Mouse (Mus musculus) cerebellum, adult 2 months (tissue): ENCODE data around the gene Fbrsl1. TPM values are rescaled to one million over a fixed set of nuclear protein-coding genes. Genes with fewer than 3 reads are reported as not detected.

ENCODE experiments used
- DNase-seq, 2 experiments: peaks; one replicate each; pipeline ENCODE4 v3.0.0; 2021
- H3K27ac ChIP-seq: fragments of 200-500 bp; 2 replicates; pipeline ENCODE4 v1.5.1; 2012; ENCODE audit warnings: low read length, control low read depth, inconsistent platforms; ENCODE audit not compliant: insufficient read depth
- H3K27me3 ChIP-seq: fragments of 200-500 bp; 2 replicates; pipeline ENCODE4 v1.6.1; 2012; ENCODE audit warnings: inconsistent platforms, mild to moderate bottlenecking, low read length, moderate library complexity; ENCODE audit not compliant: control insufficient read depth, insufficient read depth
- H3K4me1 ChIP-seq: fragments of 200-500 bp; 2 replicates; pipeline ENCODE4 v1.6.1; 2011; ENCODE audit warnings: low read length; ENCODE audit not compliant: control insufficient read depth, insufficient read depth
- H3K4me3 ChIP-seq: fragments of 200-500 bp; replicated peaks from 2 replicates; pipeline ENCODE3; 2011; ENCODE audit warnings: mild to moderate bottlenecking, low read depth, low read length, control low read depth; ENCODE audit not compliant: insufficient read depth
- CTCF ChIP-seq: fragments of 200-500 bp; IDR thresholded peaks from 2 replicates; pipeline ENCODE4 v1.5.1; 2011; ENCODE audit warnings: low read depth, mild to moderate bottlenecking, control low read depth, low read length, moderate library complexity, borderline replicate concordance; ENCODE audit not compliant: insufficient read depth
- POLR2A ChIP-seq: fragments of 200-500 bp; IDR thresholded peaks from 2 replicates; pipeline ENCODE4 v1.6.1; 2011; ENCODE audit warnings: low read length, control low read depth, borderline replicate concordance; ENCODE audit not compliant: insufficient read depth
- WGBS: fragments of 180-500 bp; shearing (Covaris S2); methylation state at CpG from one replicate; pipeline ENCODE4 v1.1.7; 2018; 5-methylcytosine and 5-hydroxymethylcytosine counted together
- polyA plus RNA-seq: library from polyadenylated mRNA; depleted of rRNA; stranded (reverse); fragments of >200 nt; gene quantifications from 2 replicates; pipeline ENCODE4 v1.2.3, GENCODE M21; 2012; rRNA removed

Fbrsl1 gene
- 65.4 and 72.7 TPM in 2 replicates for polyA plus RNA-seq

DNA sequence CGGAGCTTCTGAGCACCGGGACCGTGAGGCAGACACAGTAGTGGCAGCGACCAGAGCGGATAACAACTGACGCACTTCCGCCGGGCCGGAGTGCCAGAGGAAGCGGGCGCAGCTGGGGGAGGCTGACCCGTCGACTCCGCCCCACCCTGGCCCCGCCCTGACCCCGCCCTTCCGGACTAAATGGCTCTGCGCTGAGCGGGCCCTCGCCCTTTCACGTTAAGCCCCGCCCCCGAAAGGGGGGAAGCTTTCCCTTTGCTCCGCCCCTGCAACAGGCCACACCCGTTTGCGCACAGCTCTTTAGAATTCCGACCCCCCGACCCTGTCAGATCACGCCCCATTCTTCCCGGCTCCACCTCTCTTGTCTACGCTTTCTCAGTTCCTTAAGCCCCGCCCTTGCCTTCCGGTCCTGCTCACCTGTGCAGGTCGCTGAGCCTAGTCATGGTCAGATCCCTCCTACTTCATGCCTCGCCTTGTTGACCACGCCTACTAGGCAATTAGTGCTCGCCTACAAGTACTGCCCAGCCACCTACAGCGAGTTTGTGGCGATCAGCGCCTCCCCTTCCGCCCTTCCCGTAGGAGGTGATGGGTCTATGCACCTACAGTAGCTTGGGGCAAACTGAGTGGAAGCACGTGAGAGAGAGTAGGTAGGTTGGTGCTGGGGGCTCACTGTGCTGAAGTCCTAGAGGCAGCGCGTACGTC, at the start of gene Fbrsl1:
Gene Fbrsl1 (minus strand): TSS at position 68 of the 699 bp plus-strand sequence.
- peak; percentile 93 for DNase-seq
- TF ChIP-seq POLR2A: peak; percentile 72
- TF ChIP-seq CTCF: no peak
- 1% methylated on average over 45 of the region's 46 CpGs for WGBS
- H3K27ac ChIP-seq: peak within 1 kb of the TSS; percentile 56
- H3K4me3 ChIP-seq: peak within 1 kb of the TSS; percentile 68
- H3K4me1 ChIP-seq: peaks cover 8% of the 10 kb centered on the region
- H3K27me3 ChIP-seq: no peaks in the 10 kb centered on the region

DNA sequence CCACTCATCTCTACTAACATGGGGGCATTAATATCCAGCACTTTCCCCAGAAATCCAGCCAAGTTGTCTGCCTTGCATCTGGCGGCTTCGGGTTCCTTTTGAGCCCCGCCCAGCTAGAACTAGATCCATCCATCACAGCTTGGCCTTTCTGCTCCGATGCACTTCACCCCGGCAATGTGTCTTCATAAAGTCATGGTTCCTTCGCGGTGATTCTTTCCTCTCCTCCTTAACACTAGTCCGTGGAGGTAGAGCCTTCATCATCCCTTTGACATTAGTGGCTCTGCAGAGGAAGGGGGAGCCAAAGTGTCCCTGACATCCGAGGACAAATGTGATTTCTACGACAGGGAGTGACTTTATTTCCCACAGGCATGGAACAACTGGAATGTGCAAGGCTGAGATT, 49.8 kb upstream of the Fbrsl1 start:
- Histone ChIP-seq H3K27ac (no peak overlapping the region), H3K27me3 (no peaks in the 10 kb centered on the region), H3K4me1 (peaks cover 8% of the 10 kb centered on the region), H3K4me3 (no peak overlapping the region)
- 49% methylated on average over 10 of the region's 10 CpGs for WGBS
- DNase-seq: no peak
- TF ChIP-seq CTCF: no peak
- TF ChIP-seq POLR2A: no peak

DNA sequence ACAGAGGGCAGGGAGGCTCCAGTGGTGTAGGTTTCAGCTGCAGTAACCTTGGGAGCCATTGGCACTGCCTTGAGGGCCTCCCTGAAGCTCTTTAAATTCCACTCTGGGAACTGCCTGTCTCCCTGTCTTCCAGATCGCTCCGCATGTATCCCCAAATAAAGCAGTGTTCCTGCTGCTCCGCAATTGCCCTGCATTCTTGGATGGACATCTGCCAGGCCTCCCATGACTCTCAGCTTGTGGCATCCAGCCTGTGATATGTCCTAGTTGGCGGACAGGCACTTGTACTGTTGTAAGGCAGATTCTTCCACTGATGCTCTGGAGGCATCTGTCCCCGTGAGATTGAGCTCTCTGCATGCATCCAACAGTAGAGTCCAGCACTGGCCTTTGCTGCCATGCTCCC, 49.3 kb upstream of the Fbrsl1 start:
- 16% methylated on average over 5 of the region's 5 CpGs for WGBS
- peak; percentile 44 to 45 for DNase-seq
- no peak overlapping the region for H3K27ac ChIP-seq
- no peaks in the 10 kb centered on the region for H3K27me3 ChIP-seq
- peaks cover 8% of the 10 kb centered on the region for H3K4me1 ChIP-seq
- no peak for TF ChIP-seq POLR2A
- TF ChIP-seq CTCF: no peak
- no peak overlapping the region for H3K4me3 ChIP-seq

DNA sequence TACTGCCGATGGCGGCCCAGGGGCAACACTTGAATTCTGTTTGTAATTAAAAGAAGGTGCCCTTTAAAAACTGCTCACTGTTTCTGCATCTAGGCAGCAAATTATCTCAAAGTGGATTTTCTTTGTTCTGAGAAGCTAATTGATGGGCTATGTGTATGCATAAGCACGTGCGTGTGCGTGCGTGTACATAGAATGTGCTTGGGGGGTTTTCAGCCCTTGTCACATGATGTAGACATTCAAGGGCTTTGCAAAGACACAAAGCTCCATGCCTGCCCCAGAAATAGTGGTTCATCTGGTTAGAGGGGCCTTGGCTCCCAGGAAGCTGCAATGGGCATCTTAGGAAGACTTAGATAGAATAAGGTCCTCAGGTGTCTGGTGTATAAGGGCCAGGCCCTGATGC, 46.7 kb upstream of the Fbrsl1 start:
- no peaks in the 10 kb centered on the region for H3K27me3 ChIP-seq
- 96% methylated on average over 6 of the region's 6 CpGs for WGBS
- H3K4me3 ChIP-seq: no peak overlapping the region
- TF ChIP-seq CTCF (no peak), POLR2A (no peak)
- no peak overlapping the region for H3K27ac ChIP-seq
- no peak for DNase-seq
- peaks cover 8% of the 10 kb centered on the region for H3K4me1 ChIP-seq

DNA sequence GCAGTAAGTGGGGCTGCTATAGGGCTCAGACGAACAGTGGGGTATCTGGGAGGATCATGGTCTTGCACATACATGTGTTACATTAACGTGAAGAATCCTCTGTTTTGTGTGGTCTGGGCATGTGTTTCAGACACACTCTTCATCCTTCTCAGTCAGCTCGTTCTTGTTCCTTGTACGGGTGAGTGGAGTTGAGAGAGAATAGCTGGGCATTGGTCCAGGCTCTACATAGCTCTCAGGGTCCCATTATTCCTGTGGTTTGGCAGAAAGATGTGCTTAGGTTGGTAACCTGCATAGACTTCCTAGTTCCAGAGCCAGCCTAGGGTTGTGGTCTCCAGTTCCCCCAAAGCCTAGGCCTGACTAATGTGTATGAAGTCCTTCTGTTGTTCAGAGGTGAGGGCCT, 46.1 kb upstream of the Fbrsl1 start:
- Histone ChIP-seq H3K4me3 (no peak overlapping the region), H3K27ac (no peak overlapping the region), H3K27me3 (no peaks in the 10 kb centered on the region), H3K4me1 (peaks cover 8% of the 10 kb centered on the region)
- TF ChIP-seq POLR2A: no peak
- TF ChIP-seq CTCF: no peak
- 69% methylated on average over 4 of the region's 4 CpGs for WGBS
- DNase-seq: no peak

DNA sequence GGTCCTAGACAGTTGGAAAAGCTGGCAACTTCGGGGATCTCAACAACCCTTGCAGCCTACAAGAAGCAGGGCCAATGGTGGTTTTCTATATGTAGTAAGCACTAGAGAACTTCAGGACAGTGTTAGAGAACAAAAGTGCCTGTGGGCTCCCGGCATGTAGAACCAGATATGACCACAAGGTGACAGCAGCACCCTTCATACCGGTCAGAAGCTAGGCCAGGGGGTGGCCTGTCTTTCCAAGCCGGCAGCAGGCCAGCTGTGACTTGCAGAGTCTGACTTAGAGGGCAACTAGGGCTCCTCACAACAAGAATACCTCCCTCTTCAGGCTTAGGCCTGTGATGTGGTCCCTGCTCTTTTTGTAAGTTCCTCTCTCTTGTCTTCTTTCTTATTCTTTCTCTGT, 45.5 kb upstream of the Fbrsl1 start:
- 5% methylated on average over 4 of the region's 4 CpGs for WGBS
- Histone ChIP-seq H3K4me3 (no peak overlapping the region), H3K4me1 (peaks cover 8% of the 10 kb centered on the region), H3K27me3 (no peaks in the 10 kb centered on the region), H3K27ac (no peak overlapping the region)
- TF ChIP-seq POLR2A (no peak), CTCF (peak; percentile 98)
- peak; percentile 51 to 70 for DNase-seq

DNA sequence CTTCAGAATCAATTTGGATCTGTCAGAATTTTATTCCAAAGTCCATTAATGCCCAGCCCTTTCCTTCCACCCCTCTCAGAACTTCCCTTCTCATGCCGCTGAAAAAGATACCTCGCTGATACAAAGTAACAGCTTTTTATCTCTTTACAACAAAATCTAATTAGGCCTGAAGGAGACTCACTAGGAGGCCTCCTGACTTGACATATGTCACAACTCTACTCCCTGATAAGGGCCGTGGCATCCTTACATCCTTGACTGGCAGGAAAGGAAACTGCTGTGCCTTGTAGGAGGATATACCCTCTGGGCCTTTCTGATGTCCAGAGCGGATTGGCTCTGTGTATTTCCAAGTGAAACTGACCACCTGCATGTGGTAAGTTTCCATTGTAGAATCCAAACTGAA, 41.3 kb upstream of the Fbrsl1 start:
- TF ChIP-seq POLR2A (no peak), CTCF (no peak)
- 57% methylated on average over 4 of the region's 4 CpGs for WGBS
- no peak overlapping the region for H3K4me3 ChIP-seq

DNA sequence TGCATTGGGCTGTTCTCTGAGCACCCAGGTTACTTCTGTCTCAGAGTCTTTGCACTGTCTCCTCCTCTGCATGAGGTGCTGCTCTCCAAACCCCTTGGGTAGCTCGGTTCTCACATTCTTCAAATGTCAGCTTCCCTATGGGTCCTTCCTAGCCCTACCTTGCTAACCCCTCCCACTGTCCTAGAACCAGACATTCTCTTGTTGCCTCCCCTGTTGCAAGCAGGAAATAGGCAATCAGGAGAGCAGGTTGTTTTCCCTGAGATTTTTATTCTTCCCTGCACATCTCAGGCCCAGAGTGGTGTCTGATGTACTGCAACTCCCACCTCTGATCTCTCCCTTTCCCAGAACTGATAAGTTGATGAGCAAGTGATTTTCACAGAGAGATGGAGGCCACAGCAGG, 39.6 kb upstream of the Fbrsl1 start:
- Histone ChIP-seq H3K27ac (no peak overlapping the region), H3K4me3 (no peak overlapping the region), H3K4me1 (no peaks in the 10 kb centered on the region), H3K27me3 (no peaks in the 10 kb centered on the region)
- no peak for DNase-seq
- 77% methylated on average over 1 of the region's 1 CpGs for WGBS
- no peak for TF ChIP-seq POLR2A
- TF ChIP-seq CTCF: no peak

More for the DNA sequence above, 41.3 kb upstream of the Fbrsl1 start:
- Histone ChIP-seq H3K27me3 (no peaks in the 10 kb centered on the region), H3K4me1 (no peaks in the 10 kb centered on the region), H3K27ac (no peak overlapping the region)
- no peak for DNase-seq
